Mouse (Mus musculus) E14TG2a.4 (cell line): Measurements from ENCODE around the gene Abt1.
A peak's percentile ranks its signal among the peaks of the same experiment; 100 is the strongest.

Experiments
- H3K27me3 ChIP-seq: 2 replicates; pipeline ENCODE4 v1.6.1; 2014; ENCODE audit warnings: low read length, control low read depth; ENCODE audit not compliant: insufficient read depth
- H3K36me3 ChIP-seq: 2 replicates; pipeline ENCODE4 v1.6.1; 2014; ENCODE audit warnings: low read length, control low read depth; ENCODE audit not compliant: insufficient read depth
- H3K4me1 ChIP-seq: replicated peaks from 2 replicates; pipeline ENCODE4 v1.6.1; 2014; ENCODE audit warnings: low read depth, low read length, control low read depth
- H3K4me3 ChIP-seq: replicated peaks from 2 replicates; pipeline ENCODE4 v1.5.1; 2014; ENCODE audit warnings: mild to moderate bottlenecking, low read length
- H3K9me3 ChIP-seq: 2 replicates; pipeline ENCODE4 v1.6.1; 2014; ENCODE audit warnings: low read length, control low read depth
- CTCF ChIP-seq: conservative IDR thresholded peaks from 2 replicates; pipeline ENCODE4 v1.5.1; 2014; ENCODE audit warnings: low read length
- NANOG ChIP-seq: IDR thresholded peaks from 2 replicates; pipeline ENCODE4 v1.6.1; 2014; ENCODE audit warnings: borderline replicate concordance, low read length, mixed read lengths
- POU5F1 ChIP-seq: IDR thresholded peaks from 2 replicates; pipeline ENCODE4 v1.6.1; 2014; ENCODE audit warnings: low read length, borderline replicate concordance

Abt1 gene

GRCm38 (mm10) chr13:23435676-23436075 lies 12.0 kb upstream of the Abt1 start:
- TF ChIP-seq NANOG (no peak), CTCF (no peak), POU5F1 (no peak)

GRCm38 (mm10) chr13:23435241-23435640 lies 11.6 kb upstream of the Abt1 start:
- TF ChIP-seq CTCF (no peak), POU5F1 (no peak), NANOG (no peak)
- Histone ChIP-seq H3K9me3 (no peaks in the 10 kb centered on the region), H3K4me1 (peaks cover 52% of the 10 kb centered on the region), H3K36me3 (no peaks in the 10 kb centered on the region), H3K4me3 (peak overlapping the region; percentile 79), H3K27me3 (no peaks in the 10 kb centered on the region)

More at GRCm38 (mm10) chr13:23435676-23436075, 12.0 kb upstream of the Abt1 start:
- Histone ChIP-seq H3K4me3 (peak overlapping the region; percentile 79), H3K36me3 (no peaks in the 10 kb centered on the region), H3K9me3 (no peaks in the 10 kb centered on the region), H3K4me1 (peaks cover 56% of the 10 kb centered on the region), H3K27me3 (no peaks in the 10 kb centered on the region)

GRCm38 (mm10) chr13:23434426-23434825 lies 10.8 kb upstream of the Abt1 start:
- H3K4me3 ChIP-seq: peak overlapping the region; percentile 77
- TF ChIP-seq POU5F1 (no peak), CTCF (no peak), NANOG (no peak)
- no peaks in the 10 kb centered on the region for H3K27me3 ChIP-seq
- peaks cover 50% of the 10 kb centered on the region for H3K4me1 ChIP-seq
- no peaks in the 10 kb centered on the region for H3K36me3 ChIP-seq
- no peaks in the 10 kb centered on the region for H3K9me3 ChIP-seq

DNA sequence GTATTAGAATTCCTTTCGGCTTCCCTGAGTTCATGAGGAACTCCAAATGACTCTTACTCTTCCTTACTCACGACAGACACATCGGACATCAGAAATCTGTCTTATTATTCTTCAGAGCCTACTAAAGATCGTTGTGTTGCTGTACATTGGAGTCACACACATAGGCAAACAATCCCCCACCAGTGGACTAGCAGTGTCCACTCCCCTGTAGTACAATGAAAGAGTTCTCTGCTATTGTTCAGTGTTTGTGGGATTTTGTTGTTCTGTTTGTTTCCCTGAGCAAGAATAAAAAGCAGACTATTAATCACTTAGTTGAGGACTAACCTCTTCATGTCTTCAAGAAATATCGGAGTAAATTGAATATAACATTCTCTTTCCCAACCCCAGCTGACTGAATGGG lies 10.1 kb upstream of the Abt1 start:
- Histone ChIP-seq H3K36me3 (no peaks in the 10 kb centered on the region), H3K4me1 (peaks cover 49% of the 10 kb centered on the region), H3K27me3 (no peaks in the 10 kb centered on the region), H3K4me3 (peak overlapping the region; percentile 77), H3K9me3 (no peaks in the 10 kb centered on the region)
- no peak for TF ChIP-seq CTCF
- TF ChIP-seq POU5F1: no peak
- no peak for TF ChIP-seq NANOG

DNA sequence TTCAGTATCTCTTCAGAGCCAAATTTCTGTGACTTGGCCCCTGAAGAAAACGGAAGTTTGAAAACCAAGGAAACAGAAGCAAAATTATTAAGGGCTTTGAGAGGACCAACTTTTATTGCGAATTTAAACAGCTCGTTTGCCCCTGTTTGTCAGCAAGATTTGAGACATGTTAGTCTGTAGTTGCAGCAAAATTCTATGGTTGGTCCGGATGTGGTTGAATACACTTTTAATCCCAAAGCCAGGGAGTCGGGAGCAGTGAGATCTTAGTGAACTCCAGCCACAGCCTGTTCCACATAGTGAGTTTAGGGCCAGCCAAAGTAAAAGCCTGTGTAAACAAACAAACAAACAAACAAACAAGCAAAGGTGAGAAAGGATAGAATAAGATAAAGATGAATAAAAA lies 9.5 kb upstream of the Abt1 start:
- Histone ChIP-seq H3K36me3 (no peaks in the 10 kb centered on the region), H3K4me1 (peaks cover 53% of the 10 kb centered on the region), H3K9me3 (no peaks in the 10 kb centered on the region), H3K27me3 (no peaks in the 10 kb centered on the region), H3K4me3 (peak overlapping the region; percentile 77)
- TF ChIP-seq POU5F1 (no peak), CTCF (no peak), NANOG (no peak)

DNA sequence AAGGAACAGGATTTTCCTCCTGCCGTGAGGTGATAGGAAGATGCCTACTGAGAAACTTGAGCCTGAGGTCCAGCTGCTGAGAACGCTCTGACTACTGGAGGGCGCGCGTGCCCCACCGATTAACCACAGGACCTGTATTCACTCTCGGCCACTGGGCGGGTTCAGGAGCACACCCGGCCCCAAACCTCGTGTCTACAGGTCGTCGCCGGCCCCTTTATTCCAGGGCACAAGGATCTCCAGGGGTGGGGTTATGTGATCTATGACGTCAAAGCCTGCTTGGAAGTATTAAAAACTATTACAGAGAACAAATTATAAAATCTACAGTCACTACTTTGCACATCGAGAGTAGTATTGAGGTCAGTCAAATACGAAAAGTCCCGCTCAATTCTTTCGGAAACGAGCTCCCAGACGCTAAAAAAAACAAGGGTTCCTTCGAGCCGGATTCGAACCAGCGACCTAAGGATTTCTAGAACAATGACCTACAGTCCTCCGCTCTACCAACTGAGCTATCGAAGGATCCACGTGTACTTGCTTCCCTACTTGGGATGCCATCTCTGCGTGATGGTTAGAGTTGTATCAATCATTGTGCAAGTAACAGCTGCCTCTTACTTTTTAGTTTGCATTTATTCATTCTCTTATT lies 9.0 kb upstream of the Abt1 start:
- Histone ChIP-seq H3K4me1 (peaks cover 58% of the 10 kb centered on the region), H3K9me3 (no peaks in the 10 kb centered on the region), H3K27me3 (no peaks in the 10 kb centered on the region), H3K36me3 (no peaks in the 10 kb centered on the region), H3K4me3 (peak overlapping the region; percentile 77)
- no peak for TF ChIP-seq POU5F1
- peak; percentile 53 for TF ChIP-seq CTCF
- no peak for TF ChIP-seq NANOG

GRCm38 (mm10) chr13:23431351-23431771 lies 7.7 kb upstream of the Abt1 start:
- Histone ChIP-seq H3K9me3 (no peaks in the 10 kb centered on the region), H3K4me3 (peak overlapping the region; percentile 77), H3K36me3 (no peaks in the 10 kb centered on the region), H3K4me1 (peaks cover 68% of the 10 kb centered on the region), H3K27me3 (no peaks in the 10 kb centered on the region)
- TF ChIP-seq POU5F1 (no peak), NANOG (no peak), CTCF (no peak)

DNA sequence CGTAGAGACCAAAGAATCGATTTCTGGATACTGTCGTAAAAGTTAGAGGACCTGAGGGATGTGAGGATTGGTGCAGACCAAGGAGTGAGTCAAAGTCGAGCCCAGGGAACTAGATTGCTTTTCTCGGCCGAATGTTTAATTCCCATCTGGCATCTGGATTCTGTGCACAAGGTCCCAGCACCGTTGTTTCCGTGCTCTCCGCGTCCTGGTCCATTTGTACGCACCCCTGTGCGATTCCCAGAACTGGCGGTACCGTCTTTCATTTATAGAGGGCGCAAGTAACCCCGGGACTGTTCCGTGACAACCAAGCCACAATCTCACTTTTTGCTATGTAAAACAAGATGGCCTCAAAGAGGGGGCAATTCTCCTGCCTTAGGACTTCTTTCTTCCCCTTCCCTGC lies 7.1 kb upstream of the Abt1 start:
- Histone ChIP-seq H3K9me3 (no peaks in the 10 kb centered on the region), H3K27me3 (no peaks in the 10 kb centered on the region), H3K36me3 (no peaks in the 10 kb centered on the region), H3K4me3 (peak overlapping the region; percentile 82), H3K4me1 (peaks cover 72% of the 10 kb centered on the region)
- TF ChIP-seq NANOG: no peak
- no peak for TF ChIP-seq POU5F1
- TF ChIP-seq CTCF: peak; percentile 15

DNA sequence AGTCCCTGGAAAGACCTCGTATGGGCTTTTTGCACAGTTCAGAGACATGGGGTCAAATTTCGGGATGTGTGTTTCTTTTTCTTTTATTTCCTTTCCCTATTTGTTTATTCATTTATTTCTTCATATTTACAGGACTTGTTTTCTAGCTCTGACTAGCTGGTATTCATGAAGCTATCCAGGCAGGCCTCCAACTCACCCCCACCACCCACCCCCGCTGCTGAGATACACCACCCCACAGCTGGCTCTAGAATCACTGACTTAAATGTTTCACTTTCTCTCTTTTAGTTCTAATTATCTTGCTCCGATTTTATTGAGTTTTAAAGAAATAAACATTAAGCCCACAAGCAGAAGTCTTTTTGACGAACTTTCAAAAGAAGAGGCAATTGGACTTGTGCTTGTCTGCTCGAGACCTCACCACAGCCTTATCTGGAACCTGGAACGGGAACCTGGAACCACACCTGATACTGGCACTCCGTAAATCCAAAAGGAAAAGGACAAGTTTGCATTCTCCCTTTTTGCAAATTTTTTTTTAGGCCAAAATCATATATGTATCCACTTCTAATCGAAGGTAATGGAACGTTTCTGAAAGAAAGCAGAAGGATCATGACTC lies 6.2 kb upstream of the Abt1 start:
- Histone ChIP-seq H3K9me3 (no peaks in the 10 kb centered on the region), H3K36me3 (no peaks in the 10 kb centered on the region), H3K27me3 (no peaks in the 10 kb centered on the region), H3K4me1 (peaks cover 69% of the 10 kb centered on the region), H3K4me3 (peak overlapping the region; percentile 82)
- TF ChIP-seq CTCF (no peak), POU5F1 (no peak), NANOG (no peak)
